Mouse (Mus musculus): ENCODE data around the gene Adgrl1.

Adgrl1 gene

DNA sequence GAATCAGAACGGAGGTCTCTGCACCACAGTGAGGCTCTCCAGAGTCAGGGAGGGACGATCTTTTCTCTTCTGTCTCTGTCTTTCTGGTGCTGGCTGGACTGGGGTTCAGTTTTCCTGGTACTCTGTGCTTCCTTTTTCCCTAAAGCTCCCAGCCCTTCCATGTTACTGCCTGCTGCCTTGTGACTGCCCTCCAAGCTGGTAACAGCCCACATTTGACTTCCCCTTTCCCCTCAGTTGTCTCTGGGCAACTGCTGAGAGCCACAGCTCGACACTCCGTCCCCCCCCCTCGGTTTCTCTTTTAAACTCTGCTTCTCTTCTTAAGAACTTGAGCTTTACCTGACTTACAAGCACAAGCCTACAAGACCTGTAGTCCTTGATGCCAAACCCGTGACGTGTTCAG, 89.3 kb downstream of the Adgrl1 start:
- no peak for DNase-seq (ENCODE audit: low read depth, low spot score)

DNA sequence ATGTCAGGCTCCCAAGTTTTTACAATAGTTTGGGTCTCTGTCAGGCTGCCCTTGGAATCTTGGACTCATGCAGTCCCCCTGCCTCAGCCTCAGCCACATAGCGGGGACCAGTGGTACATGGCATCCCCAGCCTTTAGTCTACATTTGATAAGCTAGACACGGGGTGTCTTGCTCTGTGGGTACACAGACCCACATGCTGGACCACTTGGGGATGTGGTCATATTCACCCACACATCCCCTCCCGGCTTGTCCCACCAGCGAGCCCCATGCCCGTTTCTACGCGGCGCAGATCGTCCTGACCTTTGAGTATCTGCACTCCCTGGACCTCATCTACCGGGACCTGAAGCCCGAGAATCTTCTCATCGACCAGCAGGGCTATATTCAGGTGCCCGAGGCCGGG, 90.3 kb downstream of the Adgrl1 start:
- DNase-seq (ENCODE audit: low read depth, low spot score) = no peak

Data from 3T3-L1 (cell line).